Mouse (Mus musculus): ENCODE measurements around the gene Tcl1. TPM values are rescaled to one million over a fixed set of nuclear protein-coding genes. Genes with fewer than 3 reads are reported as not detected.
"Not testable (repeated sequence)": the region's sequence is repeated elsewhere in the genome, so short reads cannot be mapped to it uniquely, and the experiment has no call there.

The Tcl1 gene
- total RNA-seq, 4 experiments from 2014 or later, result not detected

DNA sequence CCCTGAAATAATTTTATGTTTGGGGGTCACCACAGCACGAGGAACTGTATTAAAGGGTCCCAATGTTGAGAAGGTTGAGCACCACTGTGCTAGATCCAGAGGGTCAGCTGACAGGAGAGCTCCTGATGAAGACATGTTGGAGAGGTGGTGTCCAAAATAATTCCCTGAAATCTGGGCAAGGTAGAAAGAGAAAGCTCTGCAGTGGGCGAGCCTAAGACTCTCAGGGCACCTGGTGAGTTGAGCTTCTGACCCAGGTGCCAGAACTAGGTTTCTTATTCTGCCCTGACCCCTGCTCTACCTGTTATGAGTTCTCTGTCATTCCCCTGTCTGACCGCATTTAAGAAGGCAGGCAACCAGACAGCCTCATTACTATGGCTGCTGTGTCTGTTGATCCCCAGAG, 46.5 kb downstream of the Tcl1 start, which contains the start of gene Tcl1b5:
Gene Tcl1b5 (plus strand): TSS at position 301 of the 400 bp plus-strand sequence.
- DNase-seq, result not testable (repeated sequence)

DNA sequence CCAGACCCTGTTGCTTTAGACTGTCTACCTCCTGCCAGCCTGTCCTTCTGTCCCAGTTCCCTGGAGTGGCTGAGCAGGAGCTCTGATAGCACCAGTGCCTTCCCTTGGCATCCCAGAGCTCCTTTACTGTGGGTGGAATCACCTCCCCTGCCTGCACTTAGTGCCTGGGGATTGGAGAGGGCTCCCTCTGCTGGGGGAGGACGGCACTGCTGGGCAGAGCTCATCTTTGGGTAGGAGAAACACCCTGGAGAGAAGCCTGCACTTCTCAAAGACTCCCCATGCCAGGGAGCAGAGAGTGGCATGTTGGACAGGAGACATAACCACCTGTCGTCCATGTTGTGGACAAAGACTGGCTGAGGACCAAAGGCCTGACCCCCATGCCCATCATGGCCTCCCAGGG, 48.3 kb downstream of the Tcl1 start:
- peak; percentile 54 for DNase-seq

DNA sequence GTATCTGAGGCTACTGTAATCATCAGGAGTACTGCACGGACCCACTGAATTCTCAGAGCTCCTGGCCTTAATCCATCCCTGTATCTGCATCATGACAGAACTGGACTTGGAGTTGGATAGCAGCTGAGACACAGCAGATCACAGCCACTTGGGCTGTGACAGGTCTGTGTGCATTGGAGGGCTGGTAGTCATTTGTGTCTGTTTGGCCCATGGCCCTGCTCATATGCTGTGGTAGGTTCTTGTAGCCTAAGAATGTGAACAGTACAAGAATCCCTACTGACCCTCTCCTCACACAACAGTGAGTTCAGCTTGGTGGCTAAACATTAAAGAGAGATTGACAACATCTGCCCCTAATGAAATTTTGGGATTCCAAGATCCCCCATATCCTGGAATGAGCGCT, 49.2 kb downstream of the Tcl1 start:
- DNase-seq, result no peak

Other genes starting within 250 kb of the Tcl1 start
- gene Syne3, start 213.0 kb downstream of the Tcl1 start, total RNA-seq (2022), result 10 to 100 TPM; 12.0 to 20.8 (median 16.8) TPM
- 100 to 1,000 TPM; 132 to 279 (median 202) TPM for gene Glrx5, start 190.1 kb downstream of the Tcl1 start, total RNA-seq (2022)
- not detected for gene Tcl1b2, start 76.8 kb downstream of the Tcl1 start, total RNA-seq (2022)
- not detected for gene Tcl1b1, start 63.1 kb downstream of the Tcl1 start, total RNA-seq (2022)
- not detected for gene Tcl1b5, start 46.4 kb downstream of the Tcl1 start, total RNA-seq (2022)
- not detected for gene Tcl1b3, start 31.8 kb downstream of the Tcl1 start, total RNA-seq (2022)
- gene Tcl1b4, start 20.8 kb downstream of the Tcl1 start, total RNA-seq (2022), result not detected
- gene Tunar, start 111.1 kb upstream of the Tcl1 start, total RNA-seq (2022), result 1 to 10 TPM in 1 of 4 experiments, under 1 TPM in 3; 0.38 to 1.3 (median 0.46) TPM
- gene D430019H16Rik, start 231.1 kb upstream of the Tcl1 start, total RNA-seq (2022), result 10 to 100 TPM in 2 of 4 experiments, 1 to 10 TPM in 2; 5.9 to 15.8 (median 9.5) TPM

All from adrenal gland, adult 8-10 months (tissue).